Mouse (Mus musculus): ENCODE measurements around the gene Itga9. TPM values are rescaled to one million over a fixed set of nuclear protein-coding genes. Genes with fewer than 3 reads are reported as not detected.

Itga9 gene
- polyA plus RNA-seq (2012; fragmentation: generic; extraction: Trizol): 0.14 TPM

DNA sequence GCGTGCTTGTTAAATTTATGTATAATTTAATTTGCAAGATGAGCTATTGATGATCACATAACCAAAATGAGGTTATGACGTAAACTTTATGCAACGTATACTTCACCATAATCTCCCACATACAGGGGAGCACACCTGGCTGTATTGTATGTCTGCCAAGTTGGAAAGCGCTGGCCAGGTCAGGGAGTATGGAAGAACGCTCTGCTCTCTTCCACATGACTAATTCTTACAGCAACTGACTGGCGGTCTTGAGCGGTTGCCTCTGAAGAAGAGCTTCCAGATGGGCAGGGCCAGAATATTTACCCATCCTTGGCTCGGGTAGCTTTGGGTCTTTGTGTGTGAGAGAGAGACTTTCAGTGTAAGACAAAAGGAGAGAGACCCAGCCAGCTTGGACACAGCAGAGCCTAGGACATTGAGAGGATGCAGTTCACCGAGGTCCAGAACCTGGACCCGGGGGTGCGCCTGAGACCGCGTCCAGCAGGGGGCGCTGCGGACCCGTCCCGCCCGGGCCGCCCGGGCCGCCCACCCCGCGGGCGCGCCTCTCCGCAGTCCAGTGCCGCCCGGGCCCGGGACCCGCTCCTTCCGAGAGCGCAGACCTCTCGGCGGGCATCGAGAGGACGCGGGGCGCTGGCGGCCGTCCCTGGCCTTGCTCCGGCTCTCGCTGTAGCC, at the start of gene Itga9:
Gene Itga9 (plus strand): TSS at position 543 of the 669 bp plus-strand sequence.
- H3K36me3 ChIP-seq (ENCODE audit: control insufficient read depth, insufficient read depth): no peaks in the 10 kb centered on the region
- no peak within 1 kb of the TSS for H3K4me3 ChIP-seq
- H3ac ChIP-seq (ENCODE audit: control insufficient read depth, insufficient read length): no peak within 1 kb of the TSS
- no peaks in the 10 kb centered on the region for H3K79me2 ChIP-seq (ENCODE audit: control insufficient read depth, insufficient read depth)
- peaks cover 49% of the 10 kb centered on the region for H3K27me3 ChIP-seq (ENCODE audit: control insufficient read depth, insufficient read depth, insufficient read length)
- TF ChIP-seq MYOD1 (IDR thresholded peaks at IDR 0.05; ENCODE audit: control insufficient read depth in 1 of 3, insufficient read length in 2 of 3, low read depth in 2 of 3) (no peak), TCF3 (IDR thresholded peaks at IDR 0.05; ENCODE audit: insufficient read length, low read depth) (no peak), REST (IDR thresholded peaks at IDR 0.05; ENCODE audit: insufficient read depth, insufficient read length) (no peak), E2F4 (IDR thresholded peaks at IDR 0.05; ENCODE audit: insufficient read depth) (no peak), CEBPB (IDR thresholded peaks at IDR 0.05; ENCODE audit: insufficient read depth, poor library complexity, severe bottlenecking) (no peak), TCF12 (IDR thresholded peaks at IDR 0.05; ENCODE audit: insufficient read depth, poor library complexity, severe bottlenecking) (no peak), POLR2AphosphoS2 (IDR thresholded peaks at IDR 0.05; ENCODE audit: insufficient read length, low read depth) (no peak), USF1 (IDR thresholded peaks at IDR 0.05; ENCODE audit: low read depth) (no peak), POLR2A (IDR thresholded peaks at IDR 0.05; ENCODE audit: insufficient read length, low read depth) (no peak), MAX (IDR thresholded peaks at IDR 0.05; ENCODE audit: low read depth) (no peak), MYOG (IDR thresholded peaks at IDR 0.05; ENCODE audit: control insufficient read depth in 1 of 3, insufficient read depth in 1 of 3, insufficient read length in 2 of 3, low read depth in 2 of 3) (no peak), SRF (IDR thresholded peaks at IDR 0.05; ENCODE audit: control insufficient read depth, insufficient read length, low read depth) (no peak)
- no peak within 1 kb of the TSS for H3K4me2 ChIP-seq (ENCODE audit: low read depth)

- Histone ChIP-seq H3K27me3 (ENCODE audit: control insufficient read depth, insufficient read depth, insufficient read length) (no peaks in the 10 kb centered on the region), H3K79me2 (ENCODE audit: control insufficient read depth, insufficient read depth) (no peaks in the 10 kb centered on the region), H3K4me2 (ENCODE audit: low read depth) (no peak overlapping the region), H3K4me3 (no peak overlapping the region), H3ac (ENCODE audit: control insufficient read depth, insufficient read length) (no peak overlapping the region), H3K36me3 (ENCODE audit: control insufficient read depth, insufficient read depth) (peaks cover 35% of the 10 kb centered on the region)
- TF ChIP-seq MAX (IDR thresholded peaks at IDR 0.05; ENCODE audit: low read depth) (no peak), USF1 (IDR thresholded peaks at IDR 0.05; ENCODE audit: low read depth) (no peak), CEBPB (IDR thresholded peaks at IDR 0.05; ENCODE audit: insufficient read depth, poor library complexity, severe bottlenecking) (no peak), TCF3 (IDR thresholded peaks at IDR 0.05; ENCODE audit: insufficient read length, low read depth) (no peak)
These were observed 49.3 kb upstream of the Itga9 start for GRCm38 (mm10) chr9:118556951-118557780.

DNA sequence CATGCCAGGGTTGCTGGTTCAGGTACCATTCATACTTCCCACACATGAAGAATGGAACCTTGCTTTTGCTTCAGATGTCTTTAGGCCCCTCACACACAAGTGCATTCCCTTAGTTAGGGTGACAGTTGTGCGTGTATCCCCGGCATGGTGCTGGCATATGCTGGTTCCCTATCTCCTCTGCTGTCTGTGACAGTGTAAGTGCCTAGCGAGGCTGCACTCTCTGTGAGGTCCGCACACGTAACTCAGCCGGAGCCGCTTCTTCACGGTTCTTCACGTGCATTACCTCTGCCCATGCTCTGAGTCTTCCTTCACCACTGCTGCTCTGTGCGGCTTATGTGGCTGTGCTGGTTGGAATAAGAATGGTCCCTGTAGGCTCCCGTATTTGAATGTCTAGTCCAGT, 43.1 kb upstream of the Itga9 start:
- H3K4me3 ChIP-seq: no peak overlapping the region
- no peak overlapping the region for H3K4me2 ChIP-seq (ENCODE audit: low read depth)
- TF ChIP-seq CEBPB (IDR thresholded peaks at IDR 0.05; ENCODE audit: insufficient read depth, poor library complexity, severe bottlenecking): no peak
- H3K27me3 ChIP-seq (ENCODE audit: control insufficient read depth, insufficient read depth, insufficient read length): no peaks in the 10 kb centered on the region
- H3K36me3 ChIP-seq (ENCODE audit: control insufficient read depth, insufficient read depth): peaks cover 33% of the 10 kb centered on the region
- no peaks in the 10 kb centered on the region for H3K79me2 ChIP-seq (ENCODE audit: control insufficient read depth, insufficient read depth)
- H3ac ChIP-seq (ENCODE audit: control insufficient read depth, insufficient read length): no peak overlapping the region

- no peak overlapping the region for H3K4me2 ChIP-seq (ENCODE audit: low read depth)
- H3ac ChIP-seq (ENCODE audit: control insufficient read depth, insufficient read length): no peak overlapping the region
- no peak overlapping the region for H3K4me3 ChIP-seq
- no peaks in the 10 kb centered on the region for H3K27me3 ChIP-seq (ENCODE audit: control insufficient read depth, insufficient read depth, insufficient read length)
- no peaks in the 10 kb centered on the region for H3K79me2 ChIP-seq (ENCODE audit: control insufficient read depth, insufficient read depth)
- H3K36me3 ChIP-seq (ENCODE audit: control insufficient read depth, insufficient read depth): peaks cover 32% of the 10 kb centered on the region
- TF ChIP-seq TCF3 (IDR thresholded peaks at IDR 0.05; ENCODE audit: insufficient read length, low read depth): no peak
- no peak for TF ChIP-seq TCF12 (IDR thresholded peaks at IDR 0.05; ENCODE audit: insufficient read depth, poor library complexity, severe bottlenecking)
- no peak for TF ChIP-seq POLR2A (IDR thresholded peaks at IDR 0.05; ENCODE audit: insufficient read length, low read depth)
- TF ChIP-seq POLR2AphosphoS2 (IDR thresholded peaks at IDR 0.05; ENCODE audit: insufficient read length, low read depth): no peak
- no peak for TF ChIP-seq E2F4 (IDR thresholded peaks at IDR 0.05; ENCODE audit: insufficient read depth)
- no peak for TF ChIP-seq USF1 (IDR thresholded peaks at IDR 0.05; ENCODE audit: low read depth)
- TF ChIP-seq CEBPB (IDR thresholded peaks at IDR 0.05; ENCODE audit: insufficient read depth, poor library complexity, severe bottlenecking): no peak
- no peak for TF ChIP-seq MYOG (IDR thresholded peaks at IDR 0.05; ENCODE audit: control insufficient read depth in 1 of 3, insufficient read depth in 1 of 3, insufficient read length in 2 of 3, low read depth in 2 of 3)
- TF ChIP-seq MYOD1 (IDR thresholded peaks at IDR 0.05; ENCODE audit: control insufficient read depth in 1 of 3, insufficient read length in 2 of 3, low read depth in 2 of 3): no peak
- TF ChIP-seq REST (IDR thresholded peaks at IDR 0.05; ENCODE audit: insufficient read depth, insufficient read length): no peak
- TF ChIP-seq MAX (IDR thresholded peaks at IDR 0.05; ENCODE audit: low read depth): no peak
- TF ChIP-seq SRF (IDR thresholded peaks at IDR 0.05; ENCODE audit: control insufficient read depth, insufficient read length, low read depth): no peak
These were observed 42.6 kb upstream of the Itga9 start for GRCm38 (mm10) chr9:118563866-118564265.

DNA sequence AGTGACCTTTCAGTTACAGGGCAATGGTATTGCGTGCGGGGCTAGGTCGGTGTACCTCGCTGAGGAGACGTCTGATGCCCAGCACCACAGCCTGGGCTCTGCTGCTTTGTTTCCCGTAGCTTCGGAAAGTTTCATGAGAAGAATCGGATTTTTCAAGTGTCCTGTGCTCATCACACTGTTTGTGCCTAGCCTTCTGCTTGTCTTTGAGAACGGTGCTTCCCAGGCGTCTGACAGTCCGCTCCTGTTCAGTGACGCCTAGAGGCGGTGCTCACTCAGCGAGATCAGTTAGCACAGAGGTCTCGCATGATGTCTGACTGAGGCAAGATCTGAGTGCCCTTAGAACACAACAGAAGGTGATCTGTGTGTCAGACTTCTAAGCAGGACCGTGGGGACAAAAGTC, 41.8 kb upstream of the Itga9 start:
- peaks cover 32% of the 10 kb centered on the region for H3K36me3 ChIP-seq (ENCODE audit: control insufficient read depth, insufficient read depth)
- H3ac ChIP-seq (ENCODE audit: control insufficient read depth, insufficient read length): no peak overlapping the region
- no peaks in the 10 kb centered on the region for H3K79me2 ChIP-seq (ENCODE audit: control insufficient read depth, insufficient read depth)
- H3K4me2 ChIP-seq (ENCODE audit: low read depth): no peak overlapping the region
- no peak for TF ChIP-seq TCF12 (IDR thresholded peaks at IDR 0.05; ENCODE audit: insufficient read depth, poor library complexity, severe bottlenecking)
- TF ChIP-seq SRF (IDR thresholded peaks at IDR 0.05; ENCODE audit: control insufficient read depth, insufficient read length, low read depth): no peak
- TF ChIP-seq POLR2AphosphoS2 (IDR thresholded peaks at IDR 0.05; ENCODE audit: insufficient read length, low read depth): no peak
- TF ChIP-seq MYOG (IDR thresholded peaks at IDR 0.05; ENCODE audit: control insufficient read depth in 1 of 3, insufficient read depth in 1 of 3, insufficient read length in 2 of 3, low read depth in 2 of 3): no peak
- no peak for TF ChIP-seq REST (IDR thresholded peaks at IDR 0.05; ENCODE audit: insufficient read depth, insufficient read length)
- TF ChIP-seq MAX (IDR thresholded peaks at IDR 0.05; ENCODE audit: low read depth): no peak
- TF ChIP-seq POLR2A (IDR thresholded peaks at IDR 0.05; ENCODE audit: insufficient read length, low read depth): no peak
- TF ChIP-seq MYOD1 (IDR thresholded peaks at IDR 0.05; ENCODE audit: control insufficient read depth in 1 of 3, insufficient read length in 2 of 3, low read depth in 2 of 3): no peak
- no peak for TF ChIP-seq USF1 (IDR thresholded peaks at IDR 0.05; ENCODE audit: low read depth)
- no peak for TF ChIP-seq TCF3 (IDR thresholded peaks at IDR 0.05; ENCODE audit: insufficient read length, low read depth)
- TF ChIP-seq CEBPB (IDR thresholded peaks at IDR 0.05; ENCODE audit: insufficient read depth, poor library complexity, severe bottlenecking): no peak
- TF ChIP-seq E2F4 (IDR thresholded peaks at IDR 0.05; ENCODE audit: insufficient read depth): no peak
- H3K4me3 ChIP-seq: no peak overlapping the region
- H3K27me3 ChIP-seq (ENCODE audit: control insufficient read depth, insufficient read depth, insufficient read length): no peaks in the 10 kb centered on the region

All from myocyte (in vitro differentiated cells).